17 mouse cellular contexts compared by ENCODE assay signal in the genomic region with DNA sequence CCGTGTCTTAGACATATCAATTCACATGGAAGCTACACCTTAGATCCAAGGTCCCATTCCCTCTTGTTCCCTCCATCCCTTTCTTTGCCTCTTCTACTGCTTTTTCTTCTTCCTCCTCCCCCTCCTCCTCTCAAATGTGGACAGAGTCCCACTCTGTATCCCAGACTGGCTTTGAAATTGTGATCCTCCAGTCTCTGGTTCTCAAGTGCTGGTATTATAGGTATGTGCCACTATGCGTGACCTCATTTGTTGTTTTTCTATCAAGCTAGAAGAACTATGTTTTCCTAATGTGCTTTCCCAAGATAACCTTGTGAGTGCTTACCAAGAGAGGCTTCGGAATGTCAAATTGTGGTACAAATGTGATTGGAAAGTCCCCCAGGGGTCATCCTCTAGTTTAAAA.
DNase-seq lines count a peak whose midpoint lies in the region; ATAC-seq and TF ChIP-seq lines count a peak whose summit lies in the region.
"Had no signal": no experiment of that assay in that cellular context is flagged by ENCODE, and none has a peak within 500 bp of the region (broad histone marks: within the 10 kb centered on the region; RNA-seq: fewer than 3 reads in every experiment).

No protein-coding gene starts in this region.

- H3K27ac ChIP-seq in heart, embryonic 14.5 days (replicated peaks in 1 of 2; ENCODE audit: control insufficient read depth in 1 of 2, insufficient read depth in 1 of 2, low read depth in 2 of 2, low read length in 2 of 2): peak overlapping the region in 1 of 2 experiments; percentile 33; a peak in 2 of 4 replicates
- no peak overlapping the region for H3K27ac ChIP-seq in kidney, postnatal 0 days
- H3K27ac ChIP-seq in hindbrain, embryonic 16.5 days (ENCODE audit: low read depth, low read length): peak overlapping the region; percentile 17; the same call in 1 of the 2 replicates
- 0 out of 2 replicates have a peak overlapping the region, but pooled peaks have one; percentile 73 for H3K27ac ChIP-seq in neural tube, embryonic 14.5 days (ENCODE audit: low read depth, low read length)
- H3K27ac ChIP-seq: limb, embryonic 10.5 days; liver, embryonic 14.5 days had no signal

- ATAC-seq in heart, embryonic 14.5 days (ENCODE audit: insufficient number of reproducible peaks, insufficient read depth, low FRiP score, low read depth): peak; percentile 35; the same call in 1 of the 2 replicates
- no peak for ATAC-seq in kidney, postnatal 0 days (replicated peaks; ENCODE audit: low FRiP score, low read depth)
- no peak for ATAC-seq in hindbrain, embryonic 16.5 days
- no peak; the same call in 1 of the 2 replicates for ATAC-seq in neural tube, embryonic 14.5 days (ENCODE audit: low read depth)
- ATAC-seq: intestine, postnatal 0 days had no signal

- H3K4me3 ChIP-seq in heart, embryonic 14.5 days (ENCODE audit: control insufficient read depth in 1 of 2, insufficient read depth in 1 of 2, low read depth in 1 of 2, low read length in 2 of 2): no peak overlapping the region
- no peak overlapping the region for H3K4me3 ChIP-seq in kidney, postnatal 0 days (replicated peaks; ENCODE audit: low read depth, low read length)
- H3K4me3 ChIP-seq in hindbrain, embryonic 16.5 days (ENCODE audit: low read length): no peak overlapping the region
- no peak overlapping the region for H3K4me3 ChIP-seq in neural tube, embryonic 14.5 days (ENCODE audit: low read depth, low read length)
- H3K4me3 ChIP-seq: embryonic facial prominence, embryonic 10.5 days; limb, embryonic 10.5 days had no signal

- 32% methylated on average over 3 of the region's 3 CpGs for WGBS in heart, embryonic 14.5 days
- WGBS in kidney, postnatal 0 days: 31% methylated on average over 3 of the region's 3 CpGs
- WGBS in hindbrain, embryonic 16.5 days: 77% methylated on average over 3 of the region's 3 CpGs
- WGBS in neural tube, embryonic 14.5 days: 57% methylated on average over 3 of the region's 3 CpGs

- H3K27me3 ChIP-seq in heart, embryonic 14.5 days (ENCODE audit: control insufficient read depth, insufficient read depth, low read length): no peaks in the 10 kb centered on the region
- no peaks in the 10 kb centered on the region for H3K27me3 ChIP-seq in kidney, postnatal 0 days (ENCODE audit: insufficient read depth, low read length)
- no peaks in the 10 kb centered on the region for H3K27me3 ChIP-seq in hindbrain, embryonic 16.5 days (replicated peaks; ENCODE audit: control insufficient read depth, insufficient read depth, low read length)
- H3K27me3 ChIP-seq in neural tube, embryonic 14.5 days (ENCODE audit: control insufficient read depth, insufficient read depth, low read length): no peaks in the 10 kb centered on the region

- H3K4me2 ChIP-seq in heart, embryonic 14.5 days (ENCODE audit: low read length): no peak overlapping the region
- no peak overlapping the region for H3K4me2 ChIP-seq in kidney, postnatal 0 days (ENCODE audit: low read length)
- H3K4me2 ChIP-seq in hindbrain, embryonic 16.5 days (ENCODE audit: low read length): no peak overlapping the region
- no peak overlapping the region; the same call in 1 of the 2 replicates for H3K4me2 ChIP-seq in neural tube, embryonic 14.5 days (ENCODE audit: low read depth, low read length)

- DNase-seq in heart, adult 9 months (ENCODE audit: low spot score in 2 of 2): no peak
- peak; percentile 56 for DNase-seq in kidney, postnatal 0 days (ENCODE audit: low spot score)
- DNase-seq in kidney, postnatal 14 days: no peak
- no peak for DNase-seq in frontal cortex, postnatal 10 days (ENCODE audit: low spot score in 2 of 2)
- DNase-seq in thymus, adult 18-20 months: no peak
- DNase-seq: adrenal gland, postnatal 14 days; cerebellum, adult 9-10 months; gastrocnemius, postnatal 10 days; lung, postnatal 10 days; thymus, postnatal 25 days had no signal

- peaks cover 7 to 21% of the 10 kb centered on the region in 2 experiments for H3K4me1 ChIP-seq in heart, embryonic 14.5 days (ENCODE audit: control insufficient read depth in 2 of 2, insufficient read depth in 2 of 2, low read length in 2 of 2)
- peaks cover 15% of the 10 kb centered on the region for H3K4me1 ChIP-seq in kidney, postnatal 0 days (replicated peaks; ENCODE audit: insufficient read depth, low read length)
- peaks cover 20% of the 10 kb centered on the region for H3K4me1 ChIP-seq in hindbrain, embryonic 16.5 days (ENCODE audit: control insufficient read depth, insufficient read depth, low read depth, low read length)
- peaks cover 31% of the 10 kb centered on the region for H3K4me1 ChIP-seq in neural tube, embryonic 14.5 days (ENCODE audit: control insufficient read depth, insufficient read depth, low read length)

- no peak overlapping the region for H3K9ac ChIP-seq in heart, embryonic 14.5 days (ENCODE audit: low read length)
- H3K9ac ChIP-seq in kidney, postnatal 0 days (ENCODE audit: low read depth, low read length): no peak overlapping the region
- H3K9ac ChIP-seq in hindbrain, embryonic 16.5 days (ENCODE audit: low read depth, low read length): no peak overlapping the region
- H3K9ac ChIP-seq in neural tube, embryonic 14.5 days (replicated peaks; ENCODE audit: low read depth, low read length): no peak overlapping the region
- H3K9ac ChIP-seq: liver, embryonic 14.5 days had no signal

- TF ChIP-seq CTCF in kidney, postnatal 0 days (IDR thresholded peaks at IDR 0.05; ENCODE audit: low read depth): no peak

- H3K9me3 ChIP-seq in heart, embryonic 14.5 days (ENCODE audit: control insufficient read depth, low read length): no peaks in the 10 kb centered on the region
- no peaks in the 10 kb centered on the region for H3K9me3 ChIP-seq in kidney, postnatal 0 days (replicated peaks; ENCODE audit: low read length)
- H3K9me3 ChIP-seq in hindbrain, embryonic 16.5 days (ENCODE audit: control insufficient read depth, low read length): no peaks in the 10 kb centered on the region
- no peaks in the 10 kb centered on the region for H3K9me3 ChIP-seq in neural tube, embryonic 14.5 days (ENCODE audit: control insufficient read depth, low read length)
- H3K9me3 ChIP-seq: embryonic facial prominence, embryonic 10.5 days; limb, embryonic 10.5 days had no signal

- no peaks in the 10 kb centered on the region for H3K36me3 ChIP-seq in heart, embryonic 14.5 days (ENCODE audit: control insufficient read depth, insufficient read depth, low read length)
- 0 out of 2 replicates have a peak, but pooled peaks cover 4% of the 10 kb centered on the region for H3K36me3 ChIP-seq in kidney, postnatal 0 days (ENCODE audit: insufficient read depth, low read length)
- no peaks in the 10 kb centered on the region for H3K36me3 ChIP-seq in hindbrain, embryonic 16.5 days (ENCODE audit: control insufficient read depth, insufficient read depth, low read length)
- no peaks in the 10 kb centered on the region for H3K36me3 ChIP-seq in neural tube, embryonic 14.5 days (ENCODE audit: control insufficient read depth, insufficient read depth, low read length)
